Mouse (Mus musculus): Measurements from ENCODE around the gene Selenof.

The Selenof gene

GRCm38 (mm10) chr3:144570047-144570815 lies at the start of gene Selenof, which contains the start of gene Hs2st1:
Gene Selenof, plus strand, starts transcription at chr3:144570304.
Gene Hs2st1, minus strand, starts transcription at chr3:144570181.
- peak; percentile 100 for DNase-seq

GRCm38 (mm10) chr3:144527918-144528317 lies 42.2 kb upstream of the Selenof start:
- no peak for DNase-seq

- peak; percentile 52 for DNase-seq
Observed at GRCm38 (mm10) chr3:144531023-144531422, 39.1 kb upstream of the Selenof start.

GRCm38 (mm10) chr3:144535056-144535455 lies 35.0 kb upstream of the Selenof start:
- DNase-seq: no peak

- no peak for DNase-seq
Observed at GRCm38 (mm10) chr3:144537078-144537855, 32.8 kb upstream of the Selenof start.

GRCm38 (mm10) chr3:144539051-144539450 lies 31.1 kb upstream of the Selenof start:
- DNase-seq: no peak

GRCm38 (mm10) chr3:144540805-144541204 lies 29.3 kb upstream of the Selenof start:
- DNase-seq: no peak

- DNase-seq: no peak
Observed at GRCm38 (mm10) chr3:144541906-144542438, 28.1 kb upstream of the Selenof start.

- DNase-seq: no peak
Observed at GRCm38 (mm10) chr3:144545152-144545551, 25.0 kb upstream of the Selenof start.

- DNase-seq: no peak
Observed at GRCm38 (mm10) chr3:144545832-144546231, 24.3 kb upstream of the Selenof start.

- no peak for DNase-seq
Observed at GRCm38 (mm10) chr3:144546490-144546889, 23.6 kb upstream of the Selenof start.

- DNase-seq: peak; percentile 33
Observed at GRCm38 (mm10) chr3:144548186-144548845, 21.8 kb upstream of the Selenof start.

GRCm38 (mm10) chr3:144550036-144550435 lies 20.1 kb upstream of the Selenof start:
- no peak for DNase-seq

GRCm38 (mm10) chr3:144550659-144551058 lies 19.4 kb upstream of the Selenof start:
- no peak for DNase-seq

GRCm38 (mm10) chr3:144551416-144551815 lies 18.7 kb upstream of the Selenof start:
- no peak for DNase-seq

- DNase-seq: peak; percentile 34
Observed at GRCm38 (mm10) chr3:144553942-144554341, 16.2 kb upstream of the Selenof start.

GRCm38 (mm10) chr3:144554503-144554902 lies 15.6 kb upstream of the Selenof start:
- DNase-seq: peak; percentile 23

GRCm38 (mm10) chr3:144555144-144555543 lies 15.0 kb upstream of the Selenof start:
- DNase-seq: no peak

- peak; percentile 44 for DNase-seq
Observed at GRCm38 (mm10) chr3:144556625-144557324, 13.3 kb upstream of the Selenof start.

GRCm38 (mm10) chr3:144558274-144558673 lies 11.8 kb upstream of the Selenof start:
- DNase-seq: peak; percentile 25

- no peak for DNase-seq
Observed at GRCm38 (mm10) chr3:144561511-144562250, 8.4 kb upstream of the Selenof start.

- DNase-seq: no peak
Observed at GRCm38 (mm10) chr3:144563916-144564315, 6.2 kb upstream of the Selenof start.

All from kidney, adult 9 months (tissue).